Mouse (Mus musculus) ovary, postnatal 36 days (tissue): ENCODE results near the gene Syn3.

ENCODE experiments used
- DNase-seq: peaks from one replicate; pipeline ENCODE4 v3.0.0; 2022; ENCODE audit warnings: low spot score, mixed read lengths

Gene Syn3

DNA sequence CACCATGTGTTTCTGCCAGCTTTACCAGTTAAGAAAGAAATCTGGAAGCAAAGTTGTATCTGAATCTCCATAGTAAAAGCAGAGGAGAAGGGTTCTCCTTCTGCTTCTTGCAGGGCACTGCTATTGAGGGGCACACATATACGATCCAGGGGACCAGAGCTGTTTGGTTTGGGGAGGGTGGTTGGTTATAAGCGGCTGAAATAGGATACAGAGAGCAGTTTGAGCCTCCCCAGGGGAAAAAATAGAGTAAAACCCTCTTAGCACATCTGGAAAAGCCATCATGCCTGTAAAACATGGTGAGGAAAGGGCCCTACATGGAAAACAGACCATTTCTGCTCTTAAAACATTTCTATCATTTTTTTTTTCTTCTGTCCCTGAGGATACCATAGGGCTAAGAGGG lies 220.2 kb downstream of the Syn3 start:
- DNase-seq = no peak

DNA sequence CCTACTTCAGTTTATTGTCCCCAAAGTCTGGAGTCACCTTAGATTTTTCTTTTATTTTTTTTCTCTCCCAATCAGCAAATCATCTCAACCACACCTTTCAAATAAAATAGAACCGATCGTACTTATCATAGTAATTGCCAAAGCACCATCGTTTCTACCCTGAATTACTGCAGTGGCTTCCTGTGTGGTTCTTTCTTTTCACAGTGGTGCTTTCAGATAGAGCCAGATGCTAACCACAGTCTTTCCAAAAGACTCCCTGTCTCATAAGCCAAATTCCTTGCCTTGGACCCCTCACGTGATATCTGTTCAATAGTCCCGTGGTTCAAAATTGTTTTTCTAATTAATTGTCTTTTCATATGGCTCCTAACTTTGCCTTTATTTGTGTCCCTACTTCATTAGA lies 221.4 kb downstream of the Syn3 start:
- no peak for DNase-seq

DNA sequence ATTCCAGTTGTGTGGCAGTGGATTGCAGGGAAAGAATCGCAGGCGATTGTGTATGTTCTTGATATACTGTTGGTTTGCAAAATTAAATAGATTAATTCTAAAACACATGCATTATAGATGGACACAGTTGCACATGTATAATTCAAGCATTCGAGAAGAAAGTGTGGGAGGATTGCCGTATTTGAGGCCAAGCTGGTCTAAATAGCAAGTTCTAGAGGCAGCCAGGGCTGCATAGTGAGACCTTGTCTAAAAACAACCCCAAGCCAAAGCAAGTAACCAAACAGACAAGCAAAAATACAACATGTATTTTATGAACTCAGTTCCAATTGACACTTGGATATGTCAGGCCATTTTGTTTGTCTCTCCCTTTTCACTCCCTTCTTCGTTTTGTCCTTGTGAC lies 223.1 kb downstream of the Syn3 start:
- DNase-seq = no peak

GRCm38 (mm10) chr10:86273410-86274191 lies 225.1 kb downstream of the Syn3 start:
- DNase-seq = no peak

DNA sequence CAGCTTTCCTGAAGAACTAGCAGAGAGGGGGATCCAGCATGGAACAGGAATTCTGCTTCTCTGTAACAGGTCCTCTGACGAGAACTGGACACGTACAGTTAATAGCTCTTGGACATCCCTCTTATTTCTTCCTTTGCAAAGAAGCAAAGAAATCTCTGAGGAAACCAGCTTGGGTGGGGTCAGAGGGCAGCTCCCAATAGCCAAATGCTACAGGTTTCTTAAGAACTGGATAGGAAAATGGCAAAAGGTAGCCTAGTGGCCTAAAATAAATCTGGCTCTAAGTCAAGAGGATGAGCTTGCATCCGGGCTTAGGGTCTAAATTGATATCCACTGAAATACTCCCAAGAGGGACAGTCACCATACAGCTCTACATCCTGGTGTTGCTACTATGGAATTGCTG lies 225.9 kb downstream of the Syn3 start:
- no peak for DNase-seq

- no peak for DNase-seq
These were observed 228.4 kb downstream of the Syn3 start for GRCm38 (mm10) chr10:86270254-86270653.

DNA sequence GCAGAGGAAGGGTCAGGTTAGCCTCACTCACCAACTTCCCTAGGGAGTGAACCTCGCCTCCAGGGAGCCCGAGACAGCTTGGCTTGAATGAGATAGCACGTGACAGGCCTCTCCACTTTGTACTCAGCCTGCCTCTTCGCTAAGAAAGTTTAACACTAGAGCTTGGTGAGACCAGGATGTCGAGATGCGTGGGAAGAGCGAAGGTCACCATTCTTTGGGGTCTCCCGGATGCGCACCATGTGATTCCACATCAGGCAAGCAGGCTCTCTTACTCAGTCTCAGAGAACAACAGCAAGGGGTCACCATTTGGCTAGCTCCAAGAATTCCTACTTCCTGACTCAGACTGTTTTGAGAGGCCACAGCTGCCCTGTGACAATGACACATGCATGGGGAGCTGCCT lies 234.1 kb downstream of the Syn3 start:
- no peak for DNase-seq

DNA sequence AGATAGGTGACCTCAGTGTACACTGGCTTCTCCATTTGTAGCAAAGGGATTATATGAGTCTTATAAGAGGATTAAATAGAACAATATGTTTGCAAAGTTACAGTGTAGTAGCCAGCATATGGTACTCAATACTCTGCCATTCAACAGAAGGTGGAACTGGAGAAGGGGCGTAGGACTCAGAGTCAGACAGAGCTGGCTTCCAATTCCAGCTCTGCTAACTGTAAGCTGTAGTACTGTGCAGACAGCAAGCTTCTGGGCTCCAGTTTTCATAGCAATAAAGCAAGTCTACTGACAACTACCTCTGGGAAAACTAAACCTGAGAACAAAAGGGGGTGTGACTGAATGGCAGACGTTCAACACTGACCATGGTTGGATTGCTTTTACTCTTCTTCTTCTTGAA lies 237.0 kb downstream of the Syn3 start:
- no peak for DNase-seq

DNA sequence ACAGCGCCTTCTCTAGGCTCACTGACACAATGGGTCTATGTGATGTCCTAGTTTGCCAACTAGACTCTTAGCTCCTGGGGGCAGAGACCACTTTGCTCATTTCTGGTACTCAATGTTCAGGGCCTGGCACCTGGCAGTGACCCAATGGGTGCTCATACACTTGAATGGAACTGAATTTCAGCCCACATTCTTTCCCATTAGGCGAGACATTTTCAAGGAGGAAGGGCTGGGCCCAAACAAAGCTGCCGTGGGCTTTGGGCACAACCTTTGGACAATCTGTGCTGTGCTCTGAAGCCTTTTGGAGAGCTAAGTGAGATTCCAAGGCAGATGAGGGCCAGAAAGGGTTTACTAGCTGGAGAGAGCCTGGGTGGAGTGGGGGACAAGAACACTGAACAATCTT lies 239.7 kb downstream of the Syn3 start:
- no peak for DNase-seq

DNA sequence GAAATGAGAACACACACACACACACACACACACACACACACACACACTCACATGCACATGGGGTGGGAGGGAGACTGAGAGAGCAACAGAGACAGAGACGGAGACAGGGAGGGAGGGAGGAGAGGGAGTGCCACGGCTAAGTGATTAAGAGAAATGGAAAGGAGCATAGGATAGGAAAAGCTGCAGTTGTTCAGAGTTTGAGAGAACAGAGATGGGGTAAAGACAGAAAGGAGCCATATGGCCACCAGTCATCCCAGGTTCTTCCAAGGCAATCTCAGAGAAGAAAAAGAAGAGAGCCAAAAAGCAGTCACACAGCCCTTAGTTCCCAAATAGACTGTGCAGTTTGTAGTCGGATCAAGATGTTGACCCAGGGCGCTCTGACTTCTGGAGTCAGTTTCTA lies 240.7 kb downstream of the Syn3 start:
- DNase-seq = no peak

- no peak for DNase-seq
These were observed 241.7 kb downstream of the Syn3 start for GRCm38 (mm10) chr10:86257045-86257444.

DNA sequence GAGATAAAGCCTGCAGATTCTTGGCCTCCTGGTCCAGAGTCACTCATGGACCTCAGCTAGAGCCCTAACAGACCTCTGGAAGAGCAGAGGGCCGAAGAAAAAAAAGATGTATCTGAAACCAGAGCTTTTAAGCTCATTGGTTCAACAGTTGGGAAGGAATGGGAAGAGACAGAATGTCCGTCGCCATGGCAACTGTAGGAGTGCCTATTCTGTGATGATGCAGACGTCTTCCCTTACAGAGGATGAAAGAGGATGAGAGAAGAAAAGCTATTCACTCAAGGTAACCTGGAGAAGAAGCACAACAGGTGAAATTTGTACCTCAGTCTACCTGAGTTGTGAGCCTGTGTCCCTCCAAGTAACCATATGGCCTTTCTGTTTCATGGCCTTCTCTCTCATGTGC lies 242.5 kb downstream of the Syn3 start:
- DNase-seq = no peak

DNA sequence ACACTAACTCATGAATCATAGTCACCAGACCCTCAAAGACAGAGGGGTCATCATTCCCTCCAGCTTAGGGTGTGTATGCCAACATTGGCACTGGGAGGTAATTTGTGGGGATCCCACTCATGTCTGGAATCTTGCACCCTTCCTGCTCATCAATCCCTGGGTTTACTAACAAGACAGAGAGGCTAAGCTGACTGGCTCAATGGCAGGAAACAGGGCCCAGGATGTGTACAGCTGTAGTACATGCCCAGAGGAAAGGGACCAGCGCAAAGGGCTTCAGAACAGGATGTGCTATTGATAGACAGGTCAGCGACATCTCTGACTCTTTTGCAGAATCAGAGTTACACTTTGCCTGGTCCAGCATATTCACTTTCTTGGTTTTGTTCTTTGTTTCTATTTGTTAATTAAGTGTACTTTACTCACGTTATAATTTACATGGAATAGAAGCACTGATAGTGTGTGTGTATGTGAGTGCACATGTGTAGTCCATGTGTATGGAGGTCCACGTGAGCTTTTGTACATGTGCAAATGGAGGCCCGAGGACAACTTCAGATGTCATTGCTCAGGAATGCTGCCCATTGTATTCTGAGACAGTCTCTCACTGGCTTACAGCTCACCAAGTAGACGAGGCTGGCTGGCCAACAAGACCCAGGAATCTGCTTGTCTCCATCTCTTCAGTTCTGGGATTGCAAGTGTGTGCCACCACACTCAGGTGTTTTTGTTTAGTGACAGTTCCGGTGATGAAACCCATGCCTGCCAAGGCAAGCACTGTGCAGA lies 248.4 kb downstream of the Syn3 start:
- no peak for DNase-seq

DNA sequence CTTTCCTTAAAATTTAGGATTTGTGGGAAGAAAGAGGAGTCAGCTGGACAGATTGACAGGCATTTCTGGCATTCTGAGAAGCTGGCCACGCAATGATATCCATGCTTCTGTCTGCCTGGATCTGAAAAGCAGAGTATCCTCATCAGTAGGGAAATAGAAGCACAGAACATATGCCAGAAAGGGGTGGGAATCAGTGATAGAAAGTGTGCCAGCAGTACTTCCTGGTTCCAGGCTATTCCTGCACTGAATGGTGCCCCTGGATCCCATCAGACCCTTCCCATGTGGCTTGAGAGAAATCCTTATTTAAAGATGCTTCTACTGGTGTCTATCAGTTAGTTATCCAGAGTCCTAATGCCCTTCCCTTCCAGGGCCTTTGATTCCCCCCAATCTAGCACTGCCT lies 249.4 kb downstream of the Syn3 start:
- DNase-seq = no peak

DNA sequence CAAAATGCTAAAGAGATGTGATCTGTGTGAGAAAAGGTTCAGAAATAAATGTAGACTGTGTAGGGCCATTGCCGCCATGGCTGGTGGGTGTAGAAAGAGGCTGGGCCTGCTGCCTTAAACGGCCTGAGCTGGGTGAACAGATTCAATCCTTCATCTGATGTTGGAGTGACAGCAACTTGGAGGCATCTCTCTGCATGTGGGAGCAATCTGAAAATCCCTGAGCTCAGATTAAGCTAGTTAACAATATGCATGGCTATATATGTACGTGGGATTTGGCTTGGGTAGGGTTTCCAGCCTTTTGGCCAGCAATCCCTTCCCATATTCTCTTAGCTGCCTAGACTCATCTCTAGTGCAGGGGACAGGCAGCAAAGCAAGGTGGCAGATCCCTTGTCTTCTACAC lies 249.9 kb downstream of the Syn3 start:
- no peak for DNase-seq

DNA sequence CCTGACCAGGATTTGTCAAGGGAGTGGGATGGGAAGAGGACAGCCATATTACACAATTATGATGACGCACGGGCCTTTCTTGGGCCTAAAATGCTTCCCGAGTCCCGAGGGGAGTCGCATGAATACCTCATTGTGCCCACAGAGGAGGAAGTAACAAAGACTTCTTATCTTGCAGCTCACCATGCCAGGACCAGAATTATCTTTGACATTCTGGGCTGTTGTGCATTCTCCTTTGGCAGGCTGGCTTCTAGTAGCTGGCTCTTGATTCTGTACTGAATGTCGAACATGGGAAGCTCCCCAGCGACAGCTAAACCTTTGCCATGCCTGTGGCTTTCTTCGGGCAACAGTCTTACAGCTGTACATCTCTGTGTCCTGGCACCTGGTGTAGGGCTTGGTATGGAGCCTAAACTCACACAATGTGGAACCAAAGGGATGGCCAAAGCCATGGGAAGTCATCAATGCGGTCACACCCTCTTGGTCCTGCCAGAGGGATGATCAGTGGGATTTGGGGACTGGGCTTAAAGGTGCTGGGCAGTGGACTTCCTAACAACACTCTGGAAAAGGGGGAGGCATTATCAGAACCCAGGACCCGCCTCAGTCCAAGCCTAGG lies 250.5 kb downstream of the Syn3 start:
- no peak for DNase-seq

- DNase-seq = no peak
These were observed 253.3 kb downstream of the Syn3 start for GRCm38 (mm10) chr10:86245396-86245795.

- DNase-seq = no peak
These were observed 255.2 kb downstream of the Syn3 start for GRCm38 (mm10) chr10:86243525-86243924.

- no peak for DNase-seq
These were observed 256.0 kb downstream of the Syn3 start for GRCm38 (mm10) chr10:86242721-86243120.

DNA sequence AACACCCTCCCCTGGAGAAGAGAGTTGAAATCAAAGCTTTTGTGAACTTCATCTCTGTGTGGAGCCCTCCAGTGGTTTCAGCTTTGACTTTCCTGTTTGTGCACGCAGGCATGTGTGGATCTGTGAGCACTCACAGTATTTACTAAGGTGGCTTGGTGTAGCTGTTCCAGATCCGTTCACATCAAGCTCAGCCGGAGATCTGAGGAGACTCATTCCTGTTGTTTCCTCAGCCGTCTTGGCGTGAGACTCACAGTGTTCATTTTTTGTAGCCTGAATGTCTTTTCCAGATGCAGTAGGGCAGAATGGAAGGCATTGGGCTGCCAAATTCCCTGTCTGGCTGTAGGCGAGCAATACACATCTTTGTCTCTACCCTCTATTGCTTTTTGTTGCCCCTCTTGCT lies 268.7 kb downstream of the Syn3 start:
- DNase-seq = no peak

GRCm38 (mm10) chr10:86225480-86225879 lies 273.2 kb downstream of the Syn3 start:
- DNase-seq = no peak

GRCm38 (mm10) chr10:86218984-86219383 lies 279.7 kb downstream of the Syn3 start:
- DNase-seq = no peak

GRCm38 (mm10) chr10:86216836-86217235 lies 281.9 kb downstream of the Syn3 start:
- DNase-seq = no peak
